Mouse (Mus musculus) olfactory bulb, adult 2 months (tissue): Measurements from ENCODE around the gene Hapln1. TPM values are rescaled to one million over a fixed set of nuclear protein-coding genes. Genes with fewer than 3 reads are reported as not detected.

Experiments
- H3K27ac ChIP-seq: fragments of 200-500 bp; 2 replicates; pipeline ENCODE4 v1.5.1; 2012; ENCODE audit warnings: low read depth, low read length; ENCODE audit not compliant: insufficient read depth
- H3K4me1 ChIP-seq: fragments of 200-500 bp; 2 replicates; pipeline ENCODE4 v1.6.1; 2012; ENCODE audit warnings: low read length; ENCODE audit not compliant: control insufficient read depth, insufficient read depth
- H3K4me3 ChIP-seq: fragments of 200-500 bp; 2 replicates; pipeline ENCODE4 v1.5.1; 2012; ENCODE audit warnings: mild to moderate bottlenecking, low read depth, low read length, moderate library complexity; ENCODE audit not compliant: insufficient read depth
- CTCF ChIP-seq: fragments of 200-500 bp; IDR thresholded peaks from 2 replicates; pipeline ENCODE4 v1.5.1; 2012; ENCODE audit warnings: low read depth, mild to moderate bottlenecking, low read length, moderate library complexity; ENCODE audit not compliant: insufficient read depth
- POLR2A ChIP-seq: fragments of 200-500 bp; IDR thresholded peaks from 2 replicates; pipeline ENCODE4 v1.6.1; 2012; ENCODE audit warnings: mild to moderate bottlenecking, low read depth, low read length, moderate library complexity; ENCODE audit not compliant: insufficient read depth
- WGBS: fragments of 180-500 bp; shearing (Covaris S2); methylation state at CpG from one replicate; pipeline ENCODE4 v1.1.7; 2018; 5-methylcytosine and 5-hydroxymethylcytosine counted together
- polyA plus RNA-seq: library from polyadenylated mRNA; stranded (reverse); fragments of >200 nt; gene quantifications from 2 replicates; pipeline ENCODE4 v1.2.4, GENCODE M21; 2012; ENCODE audit warnings: low replicate concordance; ENCODE audit not compliant: missing spikeins, insufficient read depth, insufficient read length

Gene Hapln1
- polyA plus RNA-seq, 1 experiment = not detected

DNA sequence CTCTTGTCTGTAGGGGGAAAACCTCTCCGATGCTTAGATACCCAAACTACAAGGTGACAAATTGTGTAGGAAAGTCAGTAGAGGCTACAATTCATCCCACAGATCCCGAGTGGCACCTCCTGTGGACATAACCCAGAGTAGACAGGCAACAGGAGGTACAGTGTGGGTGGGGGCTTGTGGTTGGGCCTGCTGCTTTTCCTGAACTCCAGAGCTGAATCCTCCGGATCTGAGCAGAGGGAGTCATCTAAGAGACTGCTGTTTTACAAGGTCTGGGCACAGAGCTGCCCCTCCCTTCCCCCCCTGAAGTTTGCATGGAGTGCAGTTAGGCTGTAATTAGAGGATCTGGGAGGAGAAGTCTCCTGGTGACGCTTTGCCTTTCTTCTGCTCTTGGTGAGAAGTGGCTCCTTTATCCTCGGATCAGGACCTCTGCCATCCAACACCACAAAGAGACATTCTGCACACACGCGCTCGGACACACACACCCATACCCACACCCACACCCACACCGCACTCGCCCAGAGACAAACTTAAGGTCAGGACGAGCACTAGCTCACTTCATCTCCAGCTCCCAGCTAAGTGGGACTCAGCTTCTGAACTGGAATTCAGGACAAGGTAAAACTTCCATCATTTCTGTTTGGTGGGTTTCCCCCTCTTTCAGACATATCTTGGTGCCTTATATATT is 846 bp downstream of the Hapln1 start:
- Histone ChIP-seq H3K4me1 (peaks cover 8% of the 10 kb centered on the region), H3K27ac (no peak overlapping the region), H3K4me3 (no peak overlapping the region)
- TF ChIP-seq POLR2A (no peak), CTCF (no peak)
- 53% methylated on average over 11 of the region's 11 CpGs for WGBS

DNA sequence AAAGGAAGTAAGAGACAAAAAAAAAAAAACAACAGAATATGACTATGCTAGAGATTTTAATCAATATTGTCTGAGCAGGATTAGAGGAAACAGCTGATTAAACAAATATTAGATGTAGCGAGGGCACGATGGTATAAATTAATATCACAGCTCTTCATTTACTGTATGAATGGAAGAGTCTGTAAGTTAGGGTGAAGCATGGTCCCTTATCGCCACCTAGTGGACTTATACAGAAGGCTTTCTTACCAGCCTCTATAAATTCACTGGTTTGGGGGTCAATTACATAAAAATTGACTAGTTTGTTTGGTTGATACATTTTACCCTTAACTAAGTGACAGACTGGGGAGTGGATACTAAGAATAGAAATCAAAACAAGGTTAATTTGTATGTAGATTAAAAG is 3.4 kb downstream of the Hapln1 start:
- 0% methylated on average over 3 of the region's 3 CpGs for WGBS
- H3K4me1 ChIP-seq = peaks cover 8% of the 10 kb centered on the region
- H3K27ac ChIP-seq = no peak overlapping the region
- no peak overlapping the region for H3K4me3 ChIP-seq
- no peak for TF ChIP-seq POLR2A
- no peak for TF ChIP-seq CTCF

DNA sequence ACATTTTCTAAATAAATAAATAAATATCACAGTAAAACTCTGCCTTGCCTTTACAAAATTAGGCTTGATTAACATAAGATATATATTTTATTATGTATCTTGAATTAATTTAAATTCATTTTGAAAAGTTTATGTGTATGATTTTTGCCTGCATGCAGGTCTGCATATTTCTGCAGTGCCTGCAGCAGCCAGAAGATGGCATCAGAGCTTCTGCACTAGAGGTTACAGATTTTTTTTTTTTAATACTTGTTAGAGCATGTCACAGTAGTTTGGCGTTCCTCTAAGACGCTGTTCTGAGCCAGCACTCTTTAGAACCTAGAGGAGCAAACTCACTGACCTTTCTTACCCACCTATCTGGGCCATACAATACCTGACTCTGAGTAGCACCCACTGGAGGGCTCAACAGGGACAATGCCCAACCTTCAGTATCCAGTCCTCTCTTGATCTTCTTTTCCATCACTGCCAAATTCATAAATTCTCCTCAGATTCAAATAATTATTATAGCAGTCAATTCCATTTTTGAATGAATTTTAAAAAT is 8.7 kb downstream of the Hapln1 start:
- TF ChIP-seq POLR2A (no peak), CTCF (no peak)
- Histone ChIP-seq H3K4me3 (no peak overlapping the region), H3K4me1 (no peaks in the 10 kb centered on the region), H3K27ac (no peak overlapping the region)
- WGBS = 1% methylated on average over 2 of the region's 2 CpGs

DNA sequence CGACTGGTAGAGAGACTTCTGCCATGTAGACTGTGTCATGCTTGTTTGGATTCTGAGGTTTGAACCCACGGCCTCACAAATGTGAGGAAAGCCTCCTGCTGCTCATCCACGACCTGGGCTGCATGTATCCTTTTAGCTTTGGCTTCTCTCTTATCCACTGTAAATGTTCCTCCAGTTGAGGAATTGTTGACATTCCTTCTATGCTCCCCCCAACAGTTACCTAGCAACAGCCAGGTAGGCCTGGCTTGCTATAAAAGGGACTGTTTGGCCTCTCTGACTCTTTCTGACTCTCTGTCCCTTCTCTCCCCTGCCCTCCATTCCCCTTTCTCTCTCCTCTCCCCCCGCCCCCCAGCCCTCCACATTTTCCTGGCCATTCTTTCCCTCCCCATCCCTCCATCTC is 9.9 kb downstream of the Hapln1 start:
- Histone ChIP-seq H3K4me1 (no peaks in the 10 kb centered on the region), H3K27ac (no peak overlapping the region), H3K4me3 (no peak overlapping the region)
- WGBS = 79% methylated on average over 4 of the region's 4 CpGs
- TF ChIP-seq POLR2A = no peak
- TF ChIP-seq CTCF = no peak

DNA sequence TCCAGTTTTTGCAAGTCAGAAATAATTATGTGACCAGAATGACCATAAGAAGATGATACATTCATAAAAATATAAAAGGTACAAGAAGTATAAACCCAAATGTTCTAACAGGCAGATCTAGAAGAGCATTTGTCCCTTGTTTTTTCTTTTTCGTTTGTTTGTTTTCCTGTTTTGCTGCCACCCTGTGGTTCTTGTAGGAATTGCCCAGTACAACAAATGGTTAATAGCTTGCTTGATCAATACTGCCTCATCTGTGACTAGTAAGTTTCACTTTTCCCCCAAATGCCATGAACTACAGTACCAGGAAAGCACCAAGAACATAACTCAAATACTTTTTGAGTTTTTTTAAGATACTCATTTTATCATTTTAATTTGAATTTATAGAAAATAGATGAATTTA is 11.9 kb downstream of the Hapln1 start:
- 2% methylated on average over 1 of the region's 1 CpGs for WGBS
- Histone ChIP-seq H3K27ac (no peak overlapping the region), H3K4me3 (no peak overlapping the region), H3K4me1 (no peaks in the 10 kb centered on the region)
- TF ChIP-seq CTCF (no peak), POLR2A (no peak)

DNA sequence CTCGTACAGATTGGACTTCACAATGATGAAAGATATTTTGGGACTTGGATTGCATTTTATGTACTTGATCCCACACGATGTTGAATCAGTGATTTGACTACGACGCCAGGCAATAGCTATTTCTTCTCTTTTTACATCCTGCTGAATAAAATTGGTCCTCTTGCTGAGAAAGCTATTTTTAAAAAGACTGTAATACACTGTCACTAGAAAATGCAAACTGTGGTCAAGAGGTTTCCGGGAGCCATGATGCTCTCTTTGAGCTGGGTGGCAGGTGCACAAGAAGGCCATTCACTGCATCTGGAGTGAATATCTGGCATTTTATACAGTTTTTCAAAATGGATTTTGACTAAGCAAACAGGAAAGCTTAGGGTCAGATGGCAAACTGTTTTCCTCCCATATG is 24.9 kb downstream of the Hapln1 start:
- Histone ChIP-seq H3K27ac (no peak overlapping the region), H3K4me1 (no peaks in the 10 kb centered on the region), H3K4me3 (no peak overlapping the region)
- 55% methylated on average over 5 of the region's 5 CpGs for WGBS
- TF ChIP-seq POLR2A = no peak
- TF ChIP-seq CTCF = no peak

DNA sequence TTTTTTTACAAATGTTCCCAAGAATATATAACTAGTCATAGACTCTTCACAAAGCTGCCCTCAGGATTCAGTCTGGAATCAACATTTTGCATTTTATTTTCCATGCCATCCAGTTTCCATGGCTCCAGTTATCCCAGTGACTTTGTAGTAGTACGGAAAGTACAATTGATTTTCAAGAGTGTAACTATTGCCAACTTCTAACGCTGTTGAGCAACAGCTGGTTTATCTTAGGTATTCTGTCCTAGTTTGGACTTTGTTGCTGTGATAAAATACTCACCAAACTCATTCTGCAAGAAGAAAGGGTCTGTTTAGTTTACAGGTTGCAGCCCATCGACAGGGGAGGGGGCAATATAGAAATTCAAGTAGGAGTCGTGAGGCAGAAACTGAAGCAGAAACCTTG is 26.7 kb downstream of the Hapln1 start:
- Histone ChIP-seq H3K4me1 (no peaks in the 10 kb centered on the region), H3K27ac (no peak overlapping the region), H3K4me3 (no peak overlapping the region)
- WGBS = 88% methylated on average over 4 of the region's 4 CpGs
- TF ChIP-seq CTCF (no peak), POLR2A (no peak)

DNA sequence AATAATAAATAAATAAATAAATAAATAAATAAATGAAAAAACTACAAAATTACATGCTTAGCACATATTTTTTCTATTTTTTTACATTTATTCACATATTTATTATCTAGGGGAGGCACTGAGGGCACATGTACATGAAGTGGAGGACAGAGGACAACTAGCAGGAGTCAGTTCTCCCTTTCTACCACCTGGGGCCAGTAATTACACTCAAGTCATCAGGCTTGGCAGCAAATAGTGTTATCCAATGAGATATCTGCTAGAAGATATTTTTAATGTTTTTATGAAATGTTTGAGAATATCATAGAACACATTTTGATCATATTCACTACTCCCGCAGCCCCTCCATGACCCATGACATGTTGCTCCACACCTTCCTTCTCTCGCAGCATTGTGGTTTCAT is 39.5 kb downstream of the Hapln1 start:
- Histone ChIP-seq H3K4me3 (no peak overlapping the region), H3K27ac (no peak overlapping the region), H3K4me1 (0 out of 2 replicates have a peak, but pooled peaks cover 2% of the 10 kb centered on the region)
- 96% methylated on average over 2 of the region's 2 CpGs for WGBS
- TF ChIP-seq CTCF (no peak), POLR2A (no peak)

DNA sequence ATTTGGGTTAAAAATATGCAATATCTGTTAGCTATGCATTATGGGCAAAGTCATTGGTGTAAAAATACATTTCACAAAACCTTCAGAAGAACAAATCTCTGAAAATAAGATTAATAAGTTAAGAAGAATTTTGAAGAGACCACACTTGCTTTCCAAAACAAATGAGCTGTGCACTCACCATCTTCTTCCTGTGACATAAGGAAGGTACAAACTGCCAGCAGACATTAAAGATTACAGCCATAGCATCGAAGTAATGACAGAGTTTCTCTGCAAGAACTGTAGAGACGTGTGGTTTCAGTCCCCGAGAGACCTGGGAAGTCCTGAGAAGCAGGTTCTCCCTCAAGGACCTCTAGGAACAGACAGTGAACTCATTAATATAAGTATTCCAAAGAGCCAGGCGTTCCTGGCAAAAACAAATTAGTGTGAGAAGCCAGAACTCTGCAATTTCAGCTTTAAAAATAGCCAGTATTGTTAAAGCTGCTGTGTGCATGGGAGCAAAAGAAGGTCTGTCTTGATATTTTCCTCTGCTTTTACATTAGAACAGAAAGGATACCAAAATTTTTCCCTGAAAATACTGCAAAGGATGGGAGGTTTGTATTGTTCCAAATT is 43.6 kb downstream of the Hapln1 start:
- peak overlapping the region; percentile 81 for H3K27ac ChIP-seq
- 16% methylated on average over 4 of the region's 4 CpGs for WGBS
- H3K4me3 ChIP-seq = no peak overlapping the region
- TF ChIP-seq CTCF (no peak), POLR2A (no peak)
- H3K4me1 ChIP-seq = 0 out of 2 replicates have a peak, but pooled peaks cover 2% of the 10 kb centered on the region
